Mouse (Mus musculus): ENCODE data around the gene Prps1.
"Not testable (repeated sequence)": the region's sequence is repeated elsewhere in the genome, so short reads cannot be mapped to it uniquely, and the experiment has no call there.

Gene Prps1

DNA sequence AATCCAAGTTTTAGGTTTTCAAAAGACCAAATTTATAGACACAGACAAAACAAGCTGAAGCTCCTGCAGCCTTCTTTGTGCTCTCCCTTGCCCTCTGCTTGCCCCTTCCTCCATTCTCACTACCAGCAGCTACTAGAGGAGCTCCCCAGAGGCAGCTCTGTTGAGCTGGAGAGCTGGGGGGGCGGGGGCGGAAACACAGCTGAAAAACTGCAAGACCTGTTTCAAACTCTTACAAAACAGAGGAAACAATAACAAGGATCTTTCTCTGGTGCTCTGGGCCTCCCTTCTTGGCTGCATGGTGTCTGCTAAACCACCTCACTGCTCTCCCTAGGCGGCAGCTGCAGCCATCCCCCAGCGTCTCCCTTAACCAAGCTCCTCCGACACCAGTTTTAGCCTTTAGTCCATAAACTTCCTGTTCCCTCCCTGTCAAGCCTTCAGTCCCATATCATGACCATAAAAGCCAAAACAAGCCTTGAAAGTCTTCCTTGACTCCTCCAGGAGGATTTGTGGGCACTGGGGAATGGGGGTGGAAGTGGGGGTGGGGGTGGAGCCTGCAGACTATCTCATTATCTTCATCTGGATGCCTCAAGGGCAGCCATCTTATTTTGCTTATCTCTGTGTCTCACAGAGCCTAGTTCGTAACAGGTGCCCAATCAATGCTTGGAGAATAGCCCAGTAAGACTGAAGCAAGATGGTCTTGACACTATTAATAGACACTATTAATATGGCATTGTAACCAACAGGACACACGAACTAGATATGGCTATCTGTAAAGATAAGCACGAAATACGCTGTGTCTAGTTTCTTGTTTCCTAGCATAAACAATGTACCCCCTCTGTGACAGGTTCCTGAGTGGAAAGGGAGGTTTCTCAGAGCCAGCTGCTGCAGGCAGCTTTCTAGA is 45.2 kb downstream of the Prps1 start:
- no peak for DNase-seq (ENCODE audit: low read depth)

GRCm38 (mm10) chrX:140503905-140504304 is 47.5 kb downstream of the Prps1 start:
- DNase-seq (ENCODE audit: low read depth) = peak; percentile 68

DNA sequence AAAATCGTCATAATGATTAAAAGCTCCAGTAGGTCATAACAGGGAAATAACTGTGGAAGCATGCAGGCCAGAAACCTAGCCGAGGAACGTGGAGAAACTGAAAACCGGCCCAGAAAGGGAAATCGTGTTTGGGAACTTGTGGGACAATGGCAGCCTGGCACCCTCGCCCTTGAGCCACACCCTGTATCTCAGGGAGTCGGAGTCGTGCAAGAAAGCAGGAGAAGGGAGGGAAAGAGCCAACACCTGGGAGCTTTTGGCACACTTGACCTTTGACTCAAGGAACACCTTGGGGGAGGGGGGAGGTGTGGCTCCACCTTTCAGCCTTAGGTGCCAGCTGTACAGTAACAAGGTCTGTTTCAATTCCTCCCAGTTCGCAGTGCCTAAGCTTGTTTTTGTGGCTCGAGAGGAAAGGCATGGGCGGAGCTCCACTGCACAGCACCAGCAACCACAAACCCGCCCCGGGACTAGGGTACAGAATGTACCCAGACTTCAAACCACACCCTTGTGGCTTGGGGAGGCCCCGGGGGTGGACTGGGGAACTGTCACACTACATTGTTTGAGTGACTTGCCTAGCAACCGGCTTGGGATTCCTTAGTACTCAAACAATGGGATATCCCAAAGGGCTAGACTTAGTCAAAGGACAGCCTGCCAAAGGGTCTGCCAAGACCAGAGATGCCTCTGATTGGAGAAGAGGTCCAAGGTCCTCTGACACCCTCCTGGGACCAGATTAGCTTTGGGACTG is 49.3 kb downstream of the Prps1 start:
- peak; percentile 72 for DNase-seq (ENCODE audit: low read depth)

GRCm38 (mm10) chrX:140506436-140507180 is 50.2 kb downstream of the Prps1 start:
- no peak for DNase-seq (ENCODE audit: low read depth)

DNA sequence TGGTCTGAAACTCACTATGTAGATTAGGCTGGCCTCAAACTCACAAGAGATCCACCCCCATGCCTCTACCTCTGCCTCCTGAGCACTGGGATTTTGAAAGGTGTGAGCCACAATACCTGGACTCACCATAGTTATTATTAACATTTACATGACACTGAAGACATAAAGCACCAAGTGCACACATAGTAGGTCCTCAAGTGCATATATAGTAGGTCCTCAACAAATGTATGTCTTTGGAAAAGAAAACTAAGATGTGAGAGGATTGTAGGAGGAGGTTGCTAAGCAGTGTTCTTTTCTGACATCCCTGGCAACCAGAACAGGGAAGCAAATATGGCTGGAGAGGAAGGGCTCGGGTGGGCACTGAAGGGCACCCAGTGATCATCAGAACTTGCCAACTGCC is 51.0 kb downstream of the Prps1 start:
- DNase-seq (ENCODE audit: low read depth) = no peak

DNA sequence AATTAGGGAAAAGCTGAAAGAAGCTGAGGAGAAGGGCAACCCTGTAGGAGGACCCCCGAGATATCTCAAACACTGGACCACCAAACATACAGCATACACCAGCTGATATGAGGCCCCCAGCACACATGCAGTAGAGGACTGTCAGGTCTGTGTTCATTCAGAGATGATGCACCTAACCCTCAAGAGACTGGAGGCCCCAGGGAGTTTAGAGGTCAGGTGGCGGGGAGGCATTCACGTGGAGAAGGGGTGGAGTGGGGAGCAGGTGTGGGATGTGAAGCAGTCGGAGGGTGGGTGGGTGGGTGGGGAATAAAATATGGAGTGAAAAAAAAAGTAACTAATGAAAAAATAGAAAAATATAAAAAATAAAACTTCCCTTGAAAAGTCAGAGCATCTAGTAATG is 52.4 kb downstream of the Prps1 start:
- not testable (repeated sequence) for DNase-seq (ENCODE audit: low read depth)

DNA sequence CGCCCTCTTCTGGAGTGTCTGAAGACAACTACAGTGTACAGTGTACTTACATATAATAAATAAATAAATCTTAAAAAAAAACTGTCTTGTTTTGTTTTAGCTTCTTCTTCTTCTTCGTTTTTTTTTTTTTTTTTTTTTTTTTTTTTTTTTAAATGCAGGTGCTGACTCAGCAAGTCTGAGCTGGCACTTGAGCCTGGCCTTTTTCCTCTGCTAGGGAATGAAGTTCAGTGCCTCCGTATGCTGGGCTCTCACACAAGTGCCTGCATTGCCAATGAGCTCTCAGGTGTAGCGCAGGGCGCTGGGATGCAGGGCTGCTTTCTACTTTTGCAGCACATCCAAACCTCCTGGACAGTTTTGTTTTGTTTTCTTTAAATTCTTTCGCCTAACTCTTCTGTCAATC is 53.4 kb downstream of the Prps1 start:
- no peak for DNase-seq (ENCODE audit: low read depth)

- DNase-seq (ENCODE audit: low read depth) = no peak
Measured at GRCm38 (mm10) chrX:140510696-140511429, 54.5 kb downstream of the Prps1 start.

DNA sequence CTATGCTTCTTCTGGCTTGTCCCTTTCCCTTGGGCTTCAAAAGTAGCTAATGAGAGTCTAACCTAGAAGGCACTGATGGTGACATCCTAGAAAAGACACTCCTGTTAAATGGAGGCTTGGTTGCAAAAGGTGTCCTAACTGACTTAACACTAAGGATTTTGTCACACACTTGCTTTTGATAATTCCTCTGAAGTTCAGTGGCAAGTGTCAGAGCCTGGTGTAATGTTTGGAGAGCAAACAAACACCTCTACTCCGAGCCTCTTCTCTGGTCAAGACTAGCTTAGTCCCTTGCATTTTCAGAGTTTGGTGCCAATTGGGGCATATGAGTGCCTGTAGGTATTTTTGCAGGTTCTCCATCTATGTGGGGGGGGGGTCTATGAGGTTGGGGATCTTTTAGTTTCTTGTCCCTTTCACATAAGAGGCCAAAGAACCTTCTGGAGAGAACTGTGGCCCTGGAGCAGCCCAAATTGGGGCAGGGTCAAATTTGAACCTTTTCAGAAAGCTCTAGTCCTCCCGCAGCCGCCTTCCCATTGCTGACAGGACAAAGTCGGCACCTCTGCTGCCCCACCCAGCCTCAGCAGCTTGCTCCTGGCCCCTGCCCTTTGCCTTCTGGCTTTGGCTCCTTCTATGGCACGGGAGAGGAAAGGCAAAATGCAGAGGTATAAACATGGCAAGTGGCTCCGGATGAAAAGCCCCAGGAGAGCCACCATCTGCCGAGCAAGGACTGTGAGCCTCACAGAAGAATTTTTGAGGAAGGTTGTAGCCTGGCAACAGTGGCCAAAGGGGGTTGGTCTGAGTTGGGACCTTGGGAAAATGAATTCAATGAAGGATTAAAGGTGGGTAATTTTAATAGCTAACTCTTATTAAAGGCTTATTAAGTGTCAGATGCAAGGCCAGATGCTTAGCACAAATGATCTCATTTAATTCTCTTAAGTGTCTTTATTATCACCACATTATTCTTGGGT is 55.6 kb downstream of the Prps1 start:
- no peak for DNase-seq (ENCODE audit: low read depth)

GRCm38 (mm10) chrX:140513379-140513778 is 57.0 kb downstream of the Prps1 start:
- DNase-seq (ENCODE audit: low read depth) = no peak

DNA sequence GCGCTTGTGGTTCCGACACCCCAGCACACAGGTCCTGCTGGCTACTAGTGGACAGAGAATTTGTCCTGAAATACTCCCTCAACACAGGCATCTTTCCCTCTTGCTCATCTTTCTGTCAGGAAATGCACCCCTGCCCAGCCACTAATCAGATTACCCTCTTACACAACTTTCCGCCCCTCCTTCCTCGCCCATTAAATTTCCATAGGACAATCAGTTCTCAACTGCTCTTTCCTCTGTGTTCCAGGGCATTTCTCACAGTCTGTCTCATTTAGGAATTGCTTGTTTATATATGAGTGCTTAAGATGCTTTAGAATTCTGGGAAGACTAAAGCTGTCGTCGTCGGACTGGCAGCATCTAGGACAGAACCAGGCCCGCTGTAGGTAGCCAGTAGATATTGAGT is 61.9 kb downstream of the Prps1 start:
- DNase-seq (ENCODE audit: low read depth) = no peak

DNA sequence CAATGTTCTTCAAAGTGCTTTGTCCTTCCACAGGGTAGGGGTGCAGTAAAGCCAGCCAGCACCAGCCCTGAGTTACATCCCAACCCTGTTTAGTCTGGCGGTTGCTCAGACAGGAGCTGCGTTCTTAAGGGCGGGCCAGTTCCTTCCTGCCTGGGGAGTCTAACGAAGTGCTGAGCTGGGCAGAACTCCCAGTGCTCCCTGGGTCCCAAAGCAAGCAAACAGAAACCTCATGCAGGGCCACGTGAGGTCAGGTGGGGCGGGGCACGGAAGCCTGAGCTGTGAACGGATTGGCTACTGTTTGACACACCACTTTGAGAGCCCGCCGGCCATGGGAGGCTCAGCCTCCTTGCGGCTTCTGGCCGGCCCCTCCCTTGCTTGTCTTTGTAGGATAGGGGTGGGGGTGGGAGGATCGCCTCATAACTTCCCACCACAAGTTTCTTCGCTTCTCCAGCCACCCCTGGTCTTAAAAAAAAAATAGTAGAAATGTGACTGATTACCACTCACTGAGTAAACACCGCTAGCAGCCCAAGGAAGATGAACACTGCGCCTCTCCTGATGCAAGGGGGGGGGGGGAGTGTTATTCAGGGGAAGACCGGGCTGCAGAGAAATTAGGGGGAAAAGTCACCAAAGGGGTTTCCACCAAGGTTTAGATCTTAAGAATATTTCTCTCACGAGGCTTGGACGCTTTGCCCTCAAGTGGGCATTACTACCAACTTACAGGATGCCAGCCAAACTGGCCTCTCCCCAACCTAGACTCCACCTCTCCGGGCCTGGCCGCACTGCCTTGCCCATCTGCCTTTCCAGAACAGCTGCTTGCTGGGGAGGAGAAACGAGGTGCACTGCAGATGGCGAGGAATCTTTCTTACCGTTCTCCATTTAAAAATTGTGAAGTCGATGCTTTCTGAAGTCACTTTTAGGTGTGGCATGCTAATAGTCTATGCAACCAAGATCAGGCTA is 64.0 kb downstream of the Prps1 start:
- DNase-seq (ENCODE audit: low read depth) = peak; percentile 84

- DNase-seq (ENCODE audit: low read depth) = no peak
Measured at GRCm38 (mm10) chrX:140522071-140522765, 65.8 kb downstream of the Prps1 start.

DNA sequence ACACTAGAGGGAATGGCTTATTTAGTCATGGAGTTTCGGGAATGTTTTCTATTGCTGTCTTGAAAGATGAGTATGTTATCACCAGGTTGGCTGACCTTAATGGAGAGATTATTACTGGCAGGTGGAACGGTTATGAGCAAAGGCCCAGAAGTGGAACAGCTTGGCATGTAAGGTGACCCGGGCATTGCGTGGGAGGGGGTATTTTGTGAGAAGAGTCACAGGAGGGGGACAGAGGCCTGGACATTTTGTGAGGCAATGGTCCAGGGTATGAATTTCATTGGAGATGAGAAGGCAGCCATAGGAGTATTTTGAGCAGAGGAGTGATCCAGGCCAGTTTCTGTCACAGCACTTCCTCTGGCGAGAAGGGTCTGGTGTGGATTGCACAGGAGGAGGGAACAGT is 67.8 kb downstream of the Prps1 start:
- DNase-seq (ENCODE audit: low read depth) = no peak

Measured in c-Kit-positive CD71-positive TER-119-negative erythroid progenitor cells, embryonic 14.5 days (primary cell).